Mouse (Mus musculus) megakaryocyte, embryonic 14.5 days (primary cell): ENCODE results near the gene Cmpk1.

Source experiments
- FLI1 ChIP-seq: IDR thresholded peaks from 2 replicates; pipeline ENCODE4 v1.6.1; 2012; ENCODE audit warnings: low read length, inconsistent platforms, mixed read lengths
- GATA1 ChIP-seq: IDR thresholded peaks from 3 replicates; pipeline ENCODE4 v1.6.1; 2012; ENCODE audit warnings: mixed read lengths, low read length, inconsistent platforms, borderline replicate concordance

DNA sequence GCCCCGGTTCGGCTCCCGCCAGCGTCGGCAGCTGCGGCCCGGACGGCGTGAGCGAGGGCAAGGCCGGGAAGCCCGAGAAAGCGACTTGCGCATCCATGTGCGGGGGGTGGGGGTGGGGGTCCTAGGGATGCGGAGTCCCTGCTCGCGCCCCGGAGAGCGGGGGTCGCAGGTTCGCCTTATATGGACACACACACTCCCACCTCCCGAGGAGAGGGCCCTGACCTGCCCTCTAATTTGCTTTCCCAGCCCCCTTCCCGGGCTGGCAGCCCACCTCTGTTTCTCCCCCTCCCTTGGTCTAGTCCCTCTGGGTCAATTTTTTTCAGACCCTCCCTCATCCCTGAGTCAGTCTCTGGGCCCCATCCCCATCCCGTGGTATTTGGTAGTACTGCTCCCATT is 61.1 kb downstream of the Cmpk1 start, which contains the start of gene Foxe3:
- TF ChIP-seq GATA1 (no peak), FLI1 (no peak)
